Mouse (Mus musculus): ENCODE measurements around the gene Ap2m1. TPM values are rescaled to one million over a fixed set of nuclear protein-coding genes. Genes with fewer than 3 reads are reported as not detected.

The Ap2m1 gene
- polyA plus RNA-seq, 1 experiment from 2014 or later = 388 TPM

GRCm38 (mm10) chr16:20496671-20497600, 38.3 kb upstream of the Ap2m1 start:
- peaks cover 17% of the 10 kb centered on the region for H3K4me1 ChIP-seq (ENCODE audit: control insufficient read depth, low read depth, low read length)
- H3K9me3 ChIP-seq (replicated peaks; ENCODE audit: control insufficient read depth, low read length) = no peaks in the 10 kb centered on the region
- H3K36me3 ChIP-seq (ENCODE audit: control insufficient read depth, insufficient read depth) = peaks cover 9% of the 10 kb centered on the region
- no peaks in the 10 kb centered on the region for H3K27me3 ChIP-seq (ENCODE audit: control insufficient read depth, insufficient read depth, low read depth, low read length)
- H3K9ac ChIP-seq (ENCODE audit: low read depth, low read length) = peak overlapping the region; percentile 6
- ATAC-seq (ENCODE audit: low read depth) = no peak
- H3K27ac ChIP-seq (ENCODE audit: low read length) = no peak overlapping the region
- H3K4me3 ChIP-seq (ENCODE audit: low read depth, low read length) = peak overlapping the region; percentile 49
- 17% methylated on average over 25 of the region's 25 CpGs for WGBS (ENCODE audit: insufficient replicate concordance)
- H3K4me2 ChIP-seq (ENCODE audit: low read depth, low read length) = peak overlapping the region; percentile 61

- Histone ChIP-seq H3K9me3 (replicated peaks; ENCODE audit: control insufficient read depth, low read length) (no peaks in the 10 kb centered on the region), H3K4me3 (ENCODE audit: low read depth, low read length) (peak overlapping the region; percentile 82), H3K27ac (ENCODE audit: low read length) (peak overlapping the region; percentile 33), H3K36me3 (ENCODE audit: control insufficient read depth, insufficient read depth) (peaks cover 21% of the 10 kb centered on the region), H3K4me1 (ENCODE audit: control insufficient read depth, low read depth, low read length) (peaks cover 17% of the 10 kb centered on the region), H3K4me2 (ENCODE audit: low read depth, low read length) (peak overlapping the region; percentile 78), H3K27me3 (ENCODE audit: control insufficient read depth, insufficient read depth, low read depth, low read length) (no peaks in the 10 kb centered on the region), H3K9ac (ENCODE audit: low read depth, low read length) (peak overlapping the region; percentile 83)
- WGBS (ENCODE audit: insufficient replicate concordance) = 16% methylated on average over 16 of the region's 16 CpGs
- peak; percentile 28; the same call in 1 of the 2 replicates for ATAC-seq (ENCODE audit: low read depth)
Observed at GRCm38 (mm10) chr16:20497980-20498676, 37.1 kb upstream of the Ap2m1 start.

GRCm38 (mm10) chr16:20498677-20499475, 36.4 kb upstream of the Ap2m1 start, which contains the start of gene Eif2b5:
Gene Eif2b5 (plus strand): TSS chr16:20498817.
- Histone ChIP-seq H3K4me3 (ENCODE audit: low read depth, low read length) (peak within 1 kb of the TSS; percentile 82), H3K27me3 (ENCODE audit: control insufficient read depth, insufficient read depth, low read depth, low read length) (no peaks in the 10 kb centered on the region), H3K4me1 (ENCODE audit: control insufficient read depth, low read depth, low read length) (peaks cover 17% of the 10 kb centered on the region), H3K36me3 (ENCODE audit: control insufficient read depth, insufficient read depth) (peaks cover 29% of the 10 kb centered on the region), H3K27ac (ENCODE audit: low read length) (peak within 1 kb of the TSS; percentile 53), H3K4me2 (ENCODE audit: low read depth, low read length) (peak within 1 kb of the TSS; percentile 78), H3K9me3 (replicated peaks; ENCODE audit: control insufficient read depth, low read length) (no peaks in the 10 kb centered on the region), H3K9ac (ENCODE audit: low read depth, low read length) (peak within 1 kb of the TSS; percentile 83)
- WGBS (ENCODE audit: insufficient replicate concordance) = under 1% methylated on average over 49 of the region's 49 CpGs
- peak; percentile 95 for ATAC-seq (ENCODE audit: low read depth)

- H3K9ac ChIP-seq (ENCODE audit: low read depth, low read length) = no peak overlapping the region
- H3K4me1 ChIP-seq (ENCODE audit: control insufficient read depth, low read depth, low read length) = no peaks in the 10 kb centered on the region
- ATAC-seq (ENCODE audit: low read depth) = no peak
- peaks cover 74% of the 10 kb centered on the region for H3K36me3 ChIP-seq (ENCODE audit: control insufficient read depth, insufficient read depth)
- no peaks in the 10 kb centered on the region for H3K27me3 ChIP-seq (ENCODE audit: control insufficient read depth, insufficient read depth, low read depth, low read length)
- H3K4me3 ChIP-seq (ENCODE audit: low read depth, low read length) = no peak overlapping the region
- no peak overlapping the region for H3K27ac ChIP-seq (ENCODE audit: low read length)
- WGBS (ENCODE audit: insufficient replicate concordance) = 79% methylated on average over 8 of the region's 8 CpGs
- H3K4me2 ChIP-seq (ENCODE audit: low read depth, low read length) = no peak overlapping the region
- H3K9me3 ChIP-seq (replicated peaks; ENCODE audit: control insufficient read depth, low read length) = no peaks in the 10 kb centered on the region
Observed at GRCm38 (mm10) chr16:20506000-20506399, 29.3 kb upstream of the Ap2m1 start.

- no peak overlapping the region for H3K4me2 ChIP-seq (ENCODE audit: low read depth, low read length)
- 74% methylated on average over 3 of the region's 3 CpGs for WGBS (ENCODE audit: insufficient replicate concordance)
- no peaks in the 10 kb centered on the region for H3K9me3 ChIP-seq (replicated peaks; ENCODE audit: control insufficient read depth, low read length)
- peaks cover 42% of the 10 kb centered on the region for H3K36me3 ChIP-seq (ENCODE audit: control insufficient read depth, insufficient read depth)
- ATAC-seq (ENCODE audit: low read depth) = peak; percentile 37; the same call in 1 of the 2 replicates
- H3K4me3 ChIP-seq (ENCODE audit: low read depth, low read length) = no peak overlapping the region
- no peak overlapping the region for H3K27ac ChIP-seq (ENCODE audit: low read length)
- H3K9ac ChIP-seq (ENCODE audit: low read depth, low read length) = no peak overlapping the region
- no peaks in the 10 kb centered on the region for H3K4me1 ChIP-seq (ENCODE audit: control insufficient read depth, low read depth, low read length)
- no peaks in the 10 kb centered on the region for H3K27me3 ChIP-seq (ENCODE audit: control insufficient read depth, insufficient read depth, low read depth, low read length)
Observed at GRCm38 (mm10) chr16:20509349-20509748, 25.9 kb upstream of the Ap2m1 start.

- no peak overlapping the region for H3K4me2 ChIP-seq (ENCODE audit: low read depth, low read length)
- WGBS (ENCODE audit: insufficient replicate concordance) = 79% methylated on average over 7 of the region's 7 CpGs
- no peaks in the 10 kb centered on the region for H3K9me3 ChIP-seq (replicated peaks; ENCODE audit: control insufficient read depth, low read length)
- H3K4me3 ChIP-seq (ENCODE audit: low read depth, low read length) = no peak overlapping the region
- H3K4me1 ChIP-seq (ENCODE audit: control insufficient read depth, low read depth, low read length) = peaks cover 2% of the 10 kb centered on the region
- ATAC-seq (ENCODE audit: low read depth) = no peak
- peaks cover 30% of the 10 kb centered on the region for H3K36me3 ChIP-seq (ENCODE audit: control insufficient read depth, insufficient read depth)
- H3K27me3 ChIP-seq (ENCODE audit: control insufficient read depth, insufficient read depth, low read depth, low read length) = no peaks in the 10 kb centered on the region
- no peak overlapping the region for H3K9ac ChIP-seq (ENCODE audit: low read depth, low read length)
- H3K27ac ChIP-seq (ENCODE audit: low read length) = no peak overlapping the region
Observed at GRCm38 (mm10) chr16:20511277-20511847, 23.9 kb upstream of the Ap2m1 start.

GRCm38 (mm10) chr16:20516032-20516431, 19.2 kb upstream of the Ap2m1 start:
- no peak for ATAC-seq (ENCODE audit: low read depth)
- H3K27ac ChIP-seq (ENCODE audit: low read length) = no peak overlapping the region; the same call in 1 of the 2 replicates
- H3K4me2 ChIP-seq (ENCODE audit: low read depth, low read length) = peak overlapping the region; percentile 79
- no peak overlapping the region; the same call in 1 of the 2 replicates for H3K4me3 ChIP-seq (ENCODE audit: low read depth, low read length)
- peaks cover 26% of the 10 kb centered on the region for H3K4me1 ChIP-seq (ENCODE audit: control insufficient read depth, low read depth, low read length)
- H3K9ac ChIP-seq (ENCODE audit: low read depth, low read length) = no peak overlapping the region; the same call in 1 of the 2 replicates
- no peaks in the 10 kb centered on the region for H3K36me3 ChIP-seq (ENCODE audit: control insufficient read depth, insufficient read depth)
- no peaks in the 10 kb centered on the region for H3K27me3 ChIP-seq (ENCODE audit: control insufficient read depth, insufficient read depth, low read depth, low read length)
- H3K9me3 ChIP-seq (replicated peaks; ENCODE audit: control insufficient read depth, low read length) = no peaks in the 10 kb centered on the region

- H3K4me2 ChIP-seq (ENCODE audit: low read depth, low read length) = peak within 1 kb of the TSS; percentile 79
- H3K4me1 ChIP-seq (ENCODE audit: control insufficient read depth, low read depth, low read length) = peaks cover 26% of the 10 kb centered on the region
- no peaks in the 10 kb centered on the region for H3K27me3 ChIP-seq (ENCODE audit: control insufficient read depth, insufficient read depth, low read depth, low read length)
- no peaks in the 10 kb centered on the region for H3K9me3 ChIP-seq (replicated peaks; ENCODE audit: control insufficient read depth, low read length)
- peak within 1 kb of the TSS; percentile 92 for H3K4me3 ChIP-seq (ENCODE audit: low read depth, low read length)
- peak within 1 kb of the TSS; percentile 95 for H3K9ac ChIP-seq (ENCODE audit: low read depth, low read length)
- WGBS (ENCODE audit: insufficient replicate concordance) = under 1% methylated on average over 50 of the region's 55 CpGs
- no peaks in the 10 kb centered on the region for H3K36me3 ChIP-seq (ENCODE audit: control insufficient read depth, insufficient read depth)
- peak; percentile 98 for ATAC-seq (ENCODE audit: low read depth)
- H3K27ac ChIP-seq (ENCODE audit: low read length) = peak within 1 kb of the TSS; percentile 85
Observed at GRCm38 (mm10) chr16:20516726-20517201, 18.5 kb upstream of the Ap2m1 start, which contains the start of gene Dvl3. Gene Dvl3 (plus strand): TSS chr16:20516982.

All from liver, embryonic 16.5 days (tissue).